Mouse (Mus musculus): Measurements from ENCODE around the gene Bckdk.
"Not testable (repeated sequence)": the region's sequence is repeated elsewhere in the genome, so short reads cannot be mapped to it uniquely, and the experiment has no call there.

Bckdk gene

DNA sequence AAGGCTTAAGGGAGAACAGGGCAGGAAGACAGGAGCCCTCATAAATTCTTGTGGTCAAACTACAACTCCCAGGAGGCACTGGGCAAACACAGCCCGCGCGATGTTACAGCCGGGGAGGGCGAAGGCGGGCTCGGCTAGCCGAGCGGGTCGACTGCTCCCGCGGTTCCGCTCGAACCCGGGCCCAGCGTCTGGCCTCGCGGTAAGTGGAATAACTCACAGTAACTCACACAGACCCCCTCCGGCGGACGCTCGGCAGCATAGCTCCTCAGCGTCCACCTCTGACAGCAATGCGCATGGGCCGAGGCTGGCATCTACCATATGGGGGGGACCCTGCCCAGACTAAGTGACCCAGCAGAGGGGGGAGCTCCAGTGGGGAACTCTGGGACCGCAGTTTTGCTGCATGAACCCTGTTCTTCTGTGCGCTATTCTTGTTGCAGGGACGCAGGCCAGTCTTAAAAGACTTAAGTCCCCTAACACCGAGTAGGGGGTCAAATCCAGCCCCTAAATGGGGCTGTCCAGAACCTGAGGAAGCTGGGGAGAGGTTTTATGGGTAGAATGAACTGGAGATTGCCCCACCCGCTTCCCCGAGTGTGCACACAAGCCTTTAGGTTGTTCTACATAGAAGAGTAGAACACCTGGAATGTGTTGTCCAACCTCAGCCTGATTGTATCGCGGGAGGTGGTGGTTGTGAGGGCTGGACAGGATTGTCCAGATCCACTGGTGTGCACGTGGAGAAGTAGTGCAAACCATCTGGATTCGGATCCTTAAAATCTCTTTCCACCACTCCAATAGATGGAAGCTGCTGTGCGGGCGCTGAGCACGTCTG lies at the start of gene Bckdk:
Gene Bckdk (plus strand): TSS at position 112 of the 826 bp plus-strand sequence.
- DNase-seq, result peak; percentile 83

DNA sequence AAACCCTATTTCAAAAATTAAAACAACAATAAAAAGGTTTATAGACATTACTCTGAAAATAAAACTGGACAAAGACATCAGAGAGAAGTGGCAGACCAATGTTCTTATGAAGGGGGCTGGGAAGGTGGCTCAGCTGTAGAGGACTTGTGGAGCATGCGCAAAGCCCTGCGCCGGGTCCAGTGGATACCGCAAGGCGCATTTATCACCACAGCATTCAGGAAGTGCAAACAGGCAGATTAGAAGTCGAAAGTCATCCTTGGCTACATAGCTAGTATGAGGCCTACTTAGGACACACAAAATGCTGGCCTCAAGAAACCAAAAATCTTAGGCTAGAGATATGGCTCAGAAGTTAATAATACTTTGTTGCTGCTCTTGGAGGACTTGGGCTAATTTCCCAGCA lies 45.6 kb upstream of the Bckdk start:
- DNase-seq, result no peak

- no peak for DNase-seq
Measured at GRCm38 (mm10) chr7:127866434-127866833, 37.4 kb upstream of the Bckdk start.

GRCm38 (mm10) chr7:127867641-127868040 lies 36.2 kb upstream of the Bckdk start:
- no peak for DNase-seq

DNA sequence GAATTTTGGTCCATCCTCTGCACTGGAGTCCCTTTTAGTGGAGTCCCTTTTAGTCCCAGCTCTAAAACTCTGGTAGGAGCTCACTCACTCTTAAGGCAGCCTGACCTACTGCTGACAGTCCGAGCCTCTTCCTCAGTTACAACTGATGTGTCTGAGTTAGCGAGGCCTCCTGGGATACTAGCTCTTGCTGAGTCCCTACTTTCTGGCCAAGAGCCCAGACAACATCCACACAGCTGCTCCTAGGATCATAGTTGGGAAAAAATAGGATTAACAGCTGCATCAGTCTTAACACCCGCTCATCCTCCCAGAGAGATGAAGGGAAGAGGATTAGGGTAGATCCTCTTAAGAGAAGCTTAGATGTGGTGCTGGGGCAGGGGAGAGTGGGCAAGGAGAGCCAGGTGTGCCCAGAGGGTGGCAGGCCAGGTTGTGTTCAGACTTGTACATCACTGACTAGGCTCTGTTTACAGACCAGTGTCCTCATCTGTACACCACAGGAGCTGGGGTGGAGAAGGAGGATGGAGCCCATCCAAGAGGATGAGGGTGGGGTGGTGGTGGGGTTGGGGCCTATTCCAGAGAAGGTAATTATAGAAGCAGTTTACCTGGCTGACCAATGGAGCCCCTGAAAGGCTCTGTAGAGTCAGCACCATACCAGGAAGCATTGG lies 34.6 kb upstream of the Bckdk start:
- DNase-seq, result no peak

DNA sequence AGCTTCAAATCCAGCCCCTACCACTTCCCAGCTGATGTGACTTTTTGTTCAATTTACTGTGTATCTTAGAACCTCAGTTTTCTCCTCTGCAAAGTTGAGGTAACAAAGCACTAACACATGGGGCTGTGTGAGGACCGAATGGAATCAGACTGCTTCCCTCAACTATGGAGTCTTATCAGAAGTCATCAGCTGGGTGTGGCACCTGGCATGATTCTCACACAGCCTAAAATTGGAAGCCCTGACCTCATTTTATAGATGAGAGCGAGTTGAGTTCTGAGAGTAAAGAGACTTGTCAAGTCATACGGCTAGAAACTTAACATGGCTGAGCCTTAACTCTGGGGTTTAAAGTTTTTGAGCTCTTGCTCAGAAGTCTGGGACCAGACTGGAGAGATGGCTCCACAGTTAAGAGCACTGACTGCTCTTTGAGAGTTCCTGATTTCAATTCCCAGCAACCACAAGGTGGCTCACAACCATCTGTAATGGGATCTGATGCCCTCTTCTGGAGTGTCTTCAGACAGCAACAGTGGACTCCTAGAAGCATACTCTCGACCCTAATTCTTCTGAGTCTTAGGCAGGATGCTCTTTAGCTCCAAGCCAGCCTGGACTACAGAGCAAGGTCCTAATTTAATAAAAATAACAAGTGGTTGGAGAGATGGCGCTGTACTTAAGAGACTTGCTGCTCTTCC lies 33.6 kb upstream of the Bckdk start:
- no peak for DNase-seq

GRCm38 (mm10) chr7:127874812-127875626 lies 28.9 kb upstream of the Bckdk start:
- DNase-seq, result no peak

GRCm38 (mm10) chr7:127875627-127876001 lies 28.3 kb upstream of the Bckdk start:
- peak; percentile 91 for DNase-seq

DNA sequence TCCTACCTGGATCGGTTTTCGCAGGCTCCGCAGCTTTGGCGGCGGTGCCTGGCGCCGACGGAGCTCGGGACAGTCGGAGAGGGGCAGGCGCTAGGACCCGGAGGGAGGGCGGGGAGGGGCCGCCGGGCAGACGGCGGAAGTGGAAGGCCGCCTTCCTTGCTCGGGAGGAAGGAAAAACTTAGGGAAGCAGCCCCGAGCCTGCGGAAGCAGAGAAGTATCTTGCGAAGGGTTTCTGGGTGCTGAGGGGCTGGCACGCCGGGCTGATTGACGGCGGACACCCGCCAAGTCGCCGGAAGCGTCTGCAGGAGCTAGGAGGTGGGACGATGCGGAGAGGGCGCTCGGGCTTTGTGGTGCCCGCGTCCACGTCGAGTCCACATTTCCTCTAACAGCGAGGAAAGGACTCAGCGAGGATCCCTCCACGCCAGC lies 27.8 kb upstream of the Bckdk start, which contains the start of gene Zfp646:
Gene Zfp646 (plus strand): TSS at position 181 of the 426 bp plus-strand sequence.
- DNase-seq, result peak; percentile 62

GRCm38 (mm10) chr7:127876467-127877348 lies 27.2 kb upstream of the Bckdk start, which contains the start of gene Zfp668:
TSS of gene Zfp668 (minus strand) at chr7:127876828.
- peak; percentile 91 for DNase-seq

DNA sequence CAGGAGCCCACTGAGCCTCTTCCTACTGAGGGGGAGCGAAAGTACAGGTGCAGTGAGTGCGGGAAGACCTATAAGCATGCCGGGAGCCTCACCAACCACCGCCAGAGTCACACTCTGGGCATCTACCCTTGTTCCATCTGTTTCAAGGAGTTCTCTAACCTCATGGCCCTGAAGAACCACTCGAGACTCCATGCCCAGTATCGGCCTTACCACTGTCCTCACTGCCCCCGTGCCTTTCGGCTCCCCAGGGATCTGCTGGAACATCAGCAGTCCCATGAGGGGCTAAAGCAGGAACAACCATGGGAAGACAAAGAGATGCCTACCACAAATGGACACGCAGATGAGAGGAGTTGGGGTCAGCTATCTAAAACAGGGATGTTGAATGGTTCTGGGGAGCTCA lies 24.6 kb upstream of the Bckdk start:
- no peak for DNase-seq

- DNase-seq, result no peak
Measured at GRCm38 (mm10) chr7:127880431-127880830, 23.5 kb upstream of the Bckdk start.

DNA sequence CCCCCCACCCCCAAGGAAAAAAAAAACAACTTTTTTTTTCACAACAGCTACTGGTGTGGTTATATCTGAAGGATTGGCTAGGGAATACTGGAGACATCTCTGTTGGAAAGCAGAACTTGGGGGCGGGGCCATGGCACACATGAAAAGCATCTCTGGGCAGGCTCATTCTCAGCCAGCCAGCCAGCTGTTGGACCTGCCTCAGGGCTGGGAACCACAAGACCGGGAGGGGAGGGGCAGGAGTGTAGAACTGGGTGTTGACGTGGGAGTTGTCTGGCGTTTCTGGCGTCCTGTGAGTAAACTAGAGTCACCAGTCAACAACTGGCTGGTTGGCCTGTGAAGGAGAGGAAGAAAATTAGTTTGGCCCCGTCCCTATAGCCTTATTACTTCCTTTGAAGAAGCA lies 17.9 kb upstream of the Bckdk start:
- DNase-seq, result no peak

GRCm38 (mm10) chr7:127886551-127886950 lies 17.3 kb upstream of the Bckdk start:
- no peak for DNase-seq

- DNase-seq, result no peak
Measured at GRCm38 (mm10) chr7:127887191-127887590, 16.7 kb upstream of the Bckdk start.

GRCm38 (mm10) chr7:127887781-127888180 lies 16.1 kb upstream of the Bckdk start:
- DNase-seq, result no peak

DNA sequence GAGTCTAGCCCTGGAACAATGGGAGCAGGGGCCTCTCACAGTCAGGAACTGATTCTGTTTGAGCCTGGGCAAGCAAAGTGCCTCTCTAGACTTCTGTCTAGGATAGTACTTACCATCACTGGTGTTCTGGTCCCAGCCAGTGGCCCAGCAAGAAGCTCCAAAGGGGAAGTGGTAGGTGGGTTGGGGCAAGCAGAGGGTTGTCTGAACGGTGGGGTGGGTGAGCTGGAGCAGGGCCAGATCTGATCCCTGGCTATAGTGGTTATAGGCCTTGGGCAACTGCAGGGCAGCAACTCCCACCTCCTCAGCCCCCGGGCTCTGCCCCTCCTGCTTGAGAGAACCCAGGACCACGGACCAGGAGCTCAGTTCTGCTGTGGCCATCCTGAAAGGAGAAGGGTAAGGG lies 15.1 kb upstream of the Bckdk start:
- DNase-seq, result no peak

- no peak for DNase-seq
Measured at GRCm38 (mm10) chr7:127890798-127891197, 13.1 kb upstream of the Bckdk start, which contains the start of gene Prss53. TSS of gene Prss53 (minus strand) at chr7:127890970.

- no peak for DNase-seq
Measured at GRCm38 (mm10) chr7:127894480-127894879, 9.4 kb upstream of the Bckdk start.

DNA sequence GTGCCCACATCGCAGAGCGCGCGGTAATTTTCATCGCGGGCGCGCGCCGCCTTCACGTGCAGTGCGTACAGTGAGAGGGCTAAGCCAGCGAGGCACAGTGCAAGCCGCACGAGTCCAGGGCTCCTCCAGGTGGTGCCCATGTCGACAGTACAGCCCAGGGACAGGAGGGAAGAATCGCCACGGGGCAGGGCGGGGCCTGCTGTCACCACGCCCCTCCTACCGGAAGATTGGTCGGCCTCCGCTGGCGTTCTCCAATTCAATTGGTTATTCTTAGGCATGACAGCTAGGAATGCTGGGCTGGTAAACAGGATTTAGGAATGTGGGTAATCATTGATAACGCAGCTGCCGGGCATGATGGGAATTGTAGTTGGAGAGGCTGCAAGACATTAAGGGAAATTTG lies 8.4 kb upstream of the Bckdk start, which contains the start of the genes Gm21974 and Vkorc1:
Gene Gm21974 (minus strand): TSS at position 13 of the 400 bp plus-strand sequence.
Gene Vkorc1 (minus strand): TSS at position 176 of the 400 bp plus-strand sequence.
- DNase-seq, result peak; percentile 88

DNA sequence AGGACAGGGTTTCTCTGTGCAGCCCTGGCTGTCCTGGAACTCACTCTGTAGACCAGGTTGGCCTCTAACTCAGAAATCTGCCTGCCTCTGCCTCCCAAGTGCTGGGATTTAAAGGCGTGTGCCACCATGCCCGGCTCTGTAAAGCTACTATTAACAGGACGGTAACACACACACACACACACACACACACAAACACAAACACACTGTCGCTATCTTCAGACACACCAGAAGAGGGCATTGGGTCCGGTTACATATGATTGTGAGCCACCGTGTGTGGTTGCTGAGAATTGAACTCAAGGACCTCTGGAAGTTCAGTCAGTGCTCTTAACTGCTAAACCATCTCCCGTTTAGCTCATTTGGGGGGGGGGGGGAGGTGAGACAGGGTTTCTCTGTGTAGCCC lies 8.0 kb upstream of the Bckdk start:
- not testable (repeated sequence) for DNase-seq

All from right cerebral cortex, postnatal 14 days (tissue).